Mouse (Mus musculus) v-Abl transformed pro-B cells (cell line): ENCODE measurements around the gene Trmt5.

Source experiments
- in situ Hi-C, 2 experiments: fragments of 400-800 bp; cut with MboI; formaldehyde crosslinking; loops; one replicate each; pipeline ENCODE4 v1.15.1; 2025; ENCODE audit not compliant: unreplicated experiment in 2 of 2

Gene Trmt5

GRCm38 (mm10) chr12:73286287-73287092 lies at the start of gene Trmt5, which contains the start of gene Slc38a6:
Gene Trmt5, minus strand, starts transcription at chr12:73286710.
Gene Slc38a6, plus strand, starts transcription at chr12:73286779.
- in situ Hi-C loops: loop anchor here (5.0 to 10.0 kb wide), 2 partner anchors 162 to 164 kb away; partner anchors contain the start of gene Mnat1 (in 2 of the 2)

GRCm38 (mm10) chr12:73334051-73334551 lies 47.6 kb upstream of the Trmt5 start:
- in situ Hi-C loops: no loop called here

- in situ Hi-C loops: no loop called here
Measured at GRCm38 (mm10) chr12:73332701-73333100, 46.2 kb upstream of the Trmt5 start.

GRCm38 (mm10) chr12:73330236-73330635 lies 43.7 kb upstream of the Trmt5 start:
- in situ Hi-C loops: no loop called here

GRCm38 (mm10) chr12:73328448-73329167 lies 42.1 kb upstream of the Trmt5 start:
- in situ Hi-C loops: loop anchor here in 1 of 2 experiments (10.0 kb wide), 1 partner anchor 304 kb away; no protein-coding TSS in a partner anchor

- in situ Hi-C loops: loop anchor here in 1 of 2 experiments (10.0 kb wide), 1 partner anchor 303 kb away; no protein-coding TSS in a partner anchor
Measured at GRCm38 (mm10) chr12:73327381-73327780, 40.9 kb upstream of the Trmt5 start.

- in situ Hi-C loops: loop anchor here in 1 of 2 experiments (10.0 kb wide), 1 partner anchor 301 kb away; no protein-coding TSS in a partner anchor
Measured at GRCm38 (mm10) chr12:73325617-73326016, 39.1 kb upstream of the Trmt5 start.

GRCm38 (mm10) chr12:73325181-73325580 lies 38.7 kb upstream of the Trmt5 start:
- in situ Hi-C loops: loop anchor here in 1 of 2 experiments (10.0 kb wide), 1 partner anchor 300 kb away; no protein-coding TSS in a partner anchor

- in situ Hi-C loops: loop anchor here in 1 of 2 experiments (10.0 kb wide), 1 partner anchor 300 kb away; no protein-coding TSS in a partner anchor
Measured at GRCm38 (mm10) chr12:73324742-73325141, 38.2 kb upstream of the Trmt5 start.

GRCm38 (mm10) chr12:73324180-73324586 lies 37.7 kb upstream of the Trmt5 start:
- in situ Hi-C loops: loop anchor here in 1 of 2 experiments (10.0 kb wide), 1 partner anchor 299 kb away; no protein-coding TSS in a partner anchor

GRCm38 (mm10) chr12:73317706-73318686 lies 31.5 kb upstream of the Trmt5 start:
- in situ Hi-C loops: no loop called here

GRCm38 (mm10) chr12:73308711-73309110 lies 22.2 kb upstream of the Trmt5 start:
- in situ Hi-C loops: no loop called here

- in situ Hi-C loops: no loop called here
Measured at GRCm38 (mm10) chr12:73307750-73308149, 21.2 kb upstream of the Trmt5 start.

GRCm38 (mm10) chr12:73304636-73305035 lies 18.1 kb upstream of the Trmt5 start:
- in situ Hi-C loops: no loop called here

- in situ Hi-C loops: no loop called here
Measured at GRCm38 (mm10) chr12:73300531-73300930, 14.0 kb upstream of the Trmt5 start.

GRCm38 (mm10) chr12:73298621-73299020 lies 12.1 kb upstream of the Trmt5 start:
- in situ Hi-C loops: no loop called here

GRCm38 (mm10) chr12:73295505-73296140 lies 9.1 kb upstream of the Trmt5 start:
- in situ Hi-C loops: no loop called here

GRCm38 (mm10) chr12:73294884-73295283 lies 8.4 kb upstream of the Trmt5 start:
- in situ Hi-C loops: no loop called here

- in situ Hi-C loops: loop anchor here (5.0 to 10.0 kb wide), 2 partner anchors 164 to 166 kb away; partner anchors contain the start of gene Mnat1 (in 2 of the 2)
Measured at GRCm38 (mm10) chr12:73288626-73289025, 2.1 kb upstream of the Trmt5 start.
